Mouse (Mus musculus) right cerebral cortex, postnatal 14 days (tissue): ENCODE measurements at regions not wholly inside any gene's neighbourhood (a gene's known extent, or its start where the extent isn't known, plus 50 kb on each side); places are given as distances from the start of the nearest gene placed in this dataset.
A peak's percentile ranks its signal among the peaks of the same experiment; 100 is the strongest.
"Not testable (repeated sequence)": the region's sequence is repeated elsewhere in the genome, so short reads cannot be mapped to it uniquely, and the experiment has no call there.

Experiments used
- DNase-seq: peaks from one replicate; pipeline ENCODE4 v3.0.0; 2022

DNA sequence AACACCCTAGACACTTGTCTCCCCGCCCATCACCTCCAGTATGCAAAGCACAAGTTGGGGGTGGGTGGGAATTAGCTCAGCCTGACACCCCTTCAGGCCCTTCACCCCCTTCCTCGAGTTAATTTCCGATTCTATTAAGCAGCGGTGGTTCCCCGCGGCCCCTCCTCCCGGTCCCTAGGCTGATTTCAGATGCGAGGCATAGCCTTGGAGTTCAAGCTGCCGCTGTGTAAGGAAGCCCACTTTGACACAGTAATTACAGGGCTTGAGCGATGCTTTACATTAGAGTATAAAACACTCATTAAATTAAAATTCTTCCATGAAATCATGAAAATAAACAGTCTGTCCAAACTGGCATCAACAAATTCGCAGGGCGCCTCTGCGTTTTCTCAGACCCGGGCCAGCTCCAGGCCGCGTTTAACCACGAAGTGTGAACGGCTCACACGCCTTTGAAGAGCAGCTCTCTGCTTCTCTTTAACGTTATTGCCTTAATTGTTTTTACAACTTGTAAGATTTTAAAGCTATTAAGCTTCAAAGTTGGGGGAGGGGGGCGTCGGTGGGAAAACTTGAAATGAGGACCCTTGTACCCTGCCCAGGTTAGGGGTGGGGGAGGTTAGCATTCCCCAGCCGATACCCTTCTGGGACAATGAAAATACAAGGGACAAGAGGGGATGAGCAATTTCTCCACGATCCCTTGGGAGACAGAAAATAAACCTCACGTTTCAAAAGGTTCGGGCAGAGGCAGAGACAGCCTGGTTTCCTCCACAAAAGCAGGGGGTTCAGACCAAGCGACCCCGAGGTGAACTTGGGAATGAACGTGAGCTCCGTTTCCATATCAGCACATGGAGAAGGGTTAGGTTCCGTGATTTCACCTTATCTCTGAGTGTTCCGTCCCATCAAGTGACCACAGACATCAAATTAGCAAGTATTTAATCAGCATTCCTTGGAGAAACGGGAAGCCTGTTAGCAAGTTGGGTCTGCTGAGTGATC lies 114.4 kb downstream of the Dicer1 start:
- DNase-seq: no peak

GRCm38 (mm10) chr12:104636474-104636873 lies 115.3 kb downstream of the Dicer1 start:
- no peak for DNase-seq

DNA sequence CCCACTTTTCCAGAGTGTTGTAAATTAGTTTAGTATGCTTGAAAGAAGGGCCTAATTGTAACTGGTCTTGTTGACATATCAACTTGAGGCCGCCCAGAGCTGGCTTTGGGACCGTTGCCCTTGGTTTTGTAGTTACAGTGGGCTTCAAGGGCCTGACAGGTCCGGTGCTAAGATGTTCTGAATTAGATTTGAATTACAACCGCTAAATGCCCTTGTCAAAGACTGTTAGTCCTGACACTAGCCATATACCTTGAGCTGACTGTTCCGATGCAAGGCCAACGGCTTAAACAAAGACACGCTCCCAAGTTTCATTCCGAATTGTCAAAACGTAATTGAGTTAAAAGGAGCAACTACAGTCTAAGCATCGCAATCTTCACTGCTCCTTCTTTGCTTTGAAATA lies 116.9 kb downstream of the Dicer1 start:
- no peak for DNase-seq

DNA sequence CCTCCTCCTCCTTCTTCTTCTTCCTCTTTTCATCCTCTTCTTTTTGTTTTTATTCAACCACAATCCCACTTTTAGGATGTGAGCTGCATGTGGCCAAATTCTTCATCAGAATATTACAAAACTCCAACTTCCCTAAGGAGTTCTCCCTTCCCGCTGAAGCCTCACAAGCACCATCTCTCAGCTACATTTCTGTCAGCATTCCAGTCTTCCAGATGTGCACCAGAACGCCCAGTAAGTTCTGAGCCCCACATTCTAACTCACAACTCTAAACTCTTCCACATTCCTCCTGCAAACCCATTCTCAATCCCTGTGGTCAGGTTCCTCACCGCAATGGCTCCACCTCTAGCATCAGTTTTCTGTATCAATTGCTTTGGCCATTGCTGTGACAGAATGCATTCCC lies 121.2 kb downstream of the Dicer1 start:
- no peak for DNase-seq

DNA sequence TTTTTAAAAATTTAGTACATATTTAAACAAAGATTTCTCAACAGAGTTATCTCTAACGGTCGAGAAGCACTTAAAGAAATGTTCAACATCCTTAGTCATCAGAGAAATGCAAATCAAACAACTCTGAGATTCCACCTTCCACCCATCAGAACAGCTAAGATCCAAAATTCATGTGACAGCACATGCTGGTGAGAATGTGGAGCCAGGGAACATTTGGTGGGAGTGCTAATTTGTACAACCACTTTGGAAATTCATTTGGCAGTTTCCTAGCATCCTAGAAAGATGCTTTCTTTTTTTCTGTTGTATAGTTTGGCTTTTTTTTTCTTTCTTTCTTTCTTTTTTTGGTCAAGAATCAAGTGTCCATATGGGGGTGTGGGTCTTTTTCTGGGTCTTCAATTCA lies 122.3 kb downstream of the Dicer1 start:
- DNase-seq: no peak

DNA sequence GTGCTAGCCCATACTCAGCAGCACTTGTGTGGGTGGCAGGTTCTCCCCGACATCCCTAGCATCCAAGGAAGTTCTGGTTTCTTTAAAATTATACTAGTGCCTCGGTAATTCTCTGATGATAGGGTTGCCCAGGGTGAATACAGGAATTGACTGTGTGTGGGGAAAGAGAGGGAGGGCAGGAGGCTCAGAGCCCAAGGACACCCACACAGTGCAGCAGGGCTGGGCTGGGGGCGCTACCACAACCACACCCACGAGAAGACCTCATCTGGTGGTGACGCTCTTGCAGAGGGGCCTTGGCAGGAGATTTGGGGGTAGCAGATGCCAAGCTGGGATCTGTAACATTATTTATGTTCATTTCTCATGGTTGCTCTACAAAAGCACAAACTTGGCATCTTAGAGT lies 125.7 kb downstream of the Dicer1 start:
- DNase-seq: no peak

DNA sequence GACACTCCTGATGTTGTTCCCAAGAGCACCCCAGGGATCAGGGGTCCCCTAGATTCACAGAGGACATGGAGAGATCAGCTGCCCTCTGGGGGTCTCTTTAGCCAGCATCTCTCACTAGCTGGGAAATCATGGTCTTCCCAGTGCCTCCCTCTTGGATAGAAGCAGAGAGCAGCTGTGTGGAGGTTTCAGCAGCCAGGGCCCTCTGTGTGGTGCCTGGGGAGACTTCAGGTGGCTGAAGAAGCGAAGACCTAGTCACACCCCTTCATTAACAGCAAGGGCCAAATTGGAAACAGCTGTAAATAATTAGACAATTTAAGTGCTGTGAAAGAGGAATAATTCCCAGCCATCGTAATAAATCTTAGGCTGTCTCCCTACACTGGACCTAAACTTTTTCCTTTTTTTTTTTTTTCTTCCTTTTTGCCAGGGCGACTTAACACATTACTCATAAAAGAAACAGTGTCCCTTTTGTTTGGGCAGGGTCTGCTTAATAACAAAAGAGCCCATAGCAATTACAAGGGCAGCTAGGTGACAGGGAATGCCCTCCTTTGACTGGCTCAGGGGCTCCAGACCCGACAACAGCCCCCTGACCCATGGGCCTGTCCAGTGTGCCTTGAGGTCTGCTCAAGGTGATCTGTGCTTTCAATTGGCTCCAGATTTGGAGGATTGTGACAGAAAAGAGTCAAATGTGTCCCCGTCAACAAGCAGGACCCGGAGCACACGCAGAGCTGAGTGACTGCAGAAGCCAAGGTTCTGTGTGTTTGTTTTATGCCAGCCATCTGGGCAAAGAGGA lies 127.7 kb downstream of the Dicer1 start:
- DNase-seq: no peak

DNA sequence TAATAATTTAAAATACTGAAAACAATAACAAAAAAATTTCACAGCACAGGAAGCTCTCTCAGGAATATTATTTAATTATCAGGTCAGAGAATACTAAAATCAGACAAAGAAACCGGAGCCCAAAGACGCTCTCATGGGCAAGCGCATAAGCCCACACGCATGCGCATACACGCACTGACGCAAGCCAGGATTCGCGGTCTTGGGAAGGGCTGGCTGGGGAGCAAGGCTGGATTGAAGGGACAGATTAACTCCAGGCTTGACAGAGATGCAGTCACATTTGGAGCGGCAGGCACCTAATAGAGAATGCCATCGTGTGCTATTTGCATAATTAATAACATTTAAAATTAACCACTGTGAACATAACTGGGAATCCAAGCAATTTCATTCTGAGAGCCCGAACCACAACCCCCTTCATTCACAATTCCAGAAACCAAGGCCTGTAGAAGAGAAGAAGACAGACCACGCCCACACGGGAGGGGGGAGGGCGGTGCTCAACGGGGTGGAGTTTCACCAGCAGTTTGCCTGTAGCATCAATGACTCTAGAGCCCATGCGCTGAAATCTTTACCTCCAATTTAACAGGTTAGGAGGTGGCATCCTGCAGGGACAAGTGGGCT lies 134.5 kb downstream of the Dicer1 start:
- DNase-seq: peak; percentile 74

- DNase-seq: no peak
Observed at GRCm38 (mm10) chr12:104614240-104614639, 137.5 kb downstream of the Dicer1 start.

DNA sequence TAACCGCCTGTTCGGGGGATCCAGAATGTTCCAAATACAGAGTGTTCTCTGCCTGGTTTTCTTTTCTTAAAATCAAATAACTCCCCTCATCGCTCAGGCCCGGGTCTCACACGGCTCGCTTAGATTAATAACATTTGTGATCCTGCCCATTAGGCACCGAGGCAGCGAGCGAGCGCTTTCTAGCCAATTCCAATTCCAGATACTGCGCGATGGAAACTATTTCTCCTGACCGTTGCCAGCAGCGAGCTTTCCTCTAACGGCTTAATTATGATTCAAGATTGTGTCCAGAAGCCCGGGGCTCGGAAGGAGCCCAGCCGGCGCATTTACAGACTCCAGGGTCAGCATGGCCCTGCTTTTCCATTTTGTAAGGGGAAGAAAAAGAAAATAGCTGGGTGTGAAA lies 136.6 kb upstream of the Gsc start:
- DNase-seq: no peak

GRCm38 (mm10) chr12:104608956-104609355 lies 135.8 kb upstream of the Gsc start:
- not testable (repeated sequence) for DNase-seq

DNA sequence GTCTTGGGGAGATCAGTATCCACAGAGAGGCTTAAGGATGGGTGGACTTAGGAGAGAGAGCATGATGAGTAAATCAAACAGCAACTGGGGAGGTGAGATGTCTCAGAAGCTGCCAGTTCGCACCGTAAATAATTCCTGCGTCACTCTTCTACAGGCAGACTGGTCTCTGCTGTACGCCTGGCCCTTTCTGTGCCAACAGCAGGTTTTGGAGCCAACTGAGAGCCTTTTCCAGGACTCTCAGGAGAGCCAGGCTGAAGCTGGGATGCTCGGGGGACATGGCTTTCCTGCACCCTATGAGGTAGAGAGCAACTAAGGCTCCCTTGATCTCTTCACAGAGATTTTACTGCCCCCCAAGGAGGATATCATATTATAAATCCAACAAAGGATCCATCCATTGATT lies 134.3 kb upstream of the Gsc start:
- DNase-seq: no peak

- DNase-seq: no peak
Observed at GRCm38 (mm10) chr12:104605535-104606399, 132.6 kb upstream of the Gsc start.

DNA sequence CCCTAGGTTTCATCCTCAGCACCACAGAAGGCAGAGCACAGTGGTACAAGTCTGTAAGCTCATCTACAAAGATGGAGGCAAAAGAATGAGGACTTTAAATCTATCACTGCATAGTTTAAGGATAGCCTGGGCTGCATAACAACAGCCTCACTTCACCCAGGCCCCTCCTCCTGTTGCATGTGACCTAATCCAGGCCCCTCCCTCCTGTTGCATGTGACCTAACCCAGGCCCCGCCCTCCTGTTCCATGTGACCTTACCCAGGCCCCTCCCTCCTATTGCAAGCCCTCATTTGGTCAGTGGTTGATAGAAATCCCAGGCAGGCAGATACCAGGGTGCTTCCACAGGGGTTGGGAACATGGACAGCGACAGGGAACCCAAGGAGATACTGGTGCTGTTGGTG lies 124.9 kb upstream of the Gsc start:
- no peak for DNase-seq

DNA sequence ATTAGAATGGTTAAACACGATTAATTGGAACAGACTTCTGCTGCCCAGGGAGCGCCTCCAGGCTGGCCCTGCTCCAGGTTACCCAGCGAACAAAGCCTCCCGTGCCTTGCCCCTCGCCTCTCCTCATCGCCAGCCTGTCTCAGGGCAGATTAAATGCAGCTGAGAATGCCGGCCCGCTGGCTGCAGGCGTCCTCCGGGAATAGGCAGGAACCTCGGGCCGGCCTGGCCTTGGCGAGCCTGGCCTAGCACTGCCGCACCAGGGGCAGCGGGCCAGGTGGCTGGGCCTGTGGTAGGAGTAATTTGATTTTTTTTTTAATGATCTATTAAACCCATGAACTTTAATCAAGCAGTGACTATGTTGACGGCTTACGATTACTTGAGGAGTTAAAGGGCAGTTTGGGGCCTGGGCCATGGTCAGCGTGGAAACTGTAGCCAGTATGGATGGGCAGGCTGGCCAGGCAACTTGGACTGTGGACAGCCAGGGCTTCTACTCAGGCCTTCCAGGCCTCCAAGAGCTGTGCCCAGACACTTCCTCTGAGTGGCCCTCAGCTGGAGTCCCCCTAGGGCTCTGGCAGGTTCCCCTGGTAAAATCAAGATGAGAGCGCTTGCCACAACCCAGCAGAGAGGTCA lies 120.5 kb upstream of the Gsc start:
- DNase-seq: peak; percentile 43

DNA sequence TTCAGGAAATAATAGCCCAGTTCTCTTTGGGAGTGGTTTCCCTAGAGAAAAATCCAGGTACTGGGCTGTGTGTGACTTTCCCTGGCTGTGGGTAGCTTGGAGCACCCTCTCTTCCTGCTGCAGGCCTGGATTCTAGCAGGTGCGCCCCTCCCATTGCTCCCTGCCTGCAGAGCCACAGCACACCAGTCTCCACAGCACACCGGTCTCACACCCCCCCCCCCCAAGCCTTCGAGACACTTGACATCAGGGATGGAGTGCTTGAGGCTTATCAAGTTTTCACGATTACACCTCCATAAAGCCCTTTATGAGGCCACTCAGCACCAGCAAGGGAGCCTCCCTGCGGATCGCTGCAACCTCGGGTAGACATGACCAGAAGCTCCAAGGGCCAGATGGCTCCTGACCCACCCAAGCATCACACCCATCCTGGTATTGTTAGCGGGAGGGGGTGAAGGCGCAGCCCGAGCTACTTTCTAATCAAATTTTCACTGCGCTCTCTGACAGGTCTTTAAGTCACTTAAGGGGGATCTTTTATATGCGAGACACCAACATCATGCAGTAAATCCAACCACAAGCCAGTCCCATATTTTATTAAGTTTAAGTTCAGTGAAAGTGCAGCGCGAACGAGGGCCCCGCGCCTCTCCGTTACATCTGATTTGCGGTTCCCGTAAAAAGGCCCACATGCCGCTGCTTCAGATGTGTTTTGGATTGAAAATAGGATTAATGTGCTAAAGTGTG lies 119.8 kb upstream of the Gsc start:
- no peak for DNase-seq

DNA sequence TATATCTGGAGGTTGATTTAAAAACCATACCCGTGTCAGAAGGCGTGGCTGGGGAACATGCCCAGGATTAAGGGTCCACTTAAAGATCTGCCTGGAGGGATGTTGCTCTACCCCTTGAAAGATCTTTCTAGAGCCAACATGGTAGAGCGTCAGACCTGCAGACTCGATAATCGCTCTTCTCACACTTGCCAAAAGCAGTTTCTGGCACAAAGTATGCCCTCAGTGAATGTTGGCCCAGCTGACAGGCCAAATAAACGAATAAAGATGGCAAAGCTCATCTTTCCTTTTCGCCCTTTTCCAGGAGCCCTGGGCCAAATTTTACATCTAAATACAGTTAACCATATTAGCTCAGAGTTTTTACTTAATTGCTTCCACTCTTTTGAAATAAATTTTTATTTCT lies 118.4 kb upstream of the Gsc start:
- no peak for DNase-seq

DNA sequence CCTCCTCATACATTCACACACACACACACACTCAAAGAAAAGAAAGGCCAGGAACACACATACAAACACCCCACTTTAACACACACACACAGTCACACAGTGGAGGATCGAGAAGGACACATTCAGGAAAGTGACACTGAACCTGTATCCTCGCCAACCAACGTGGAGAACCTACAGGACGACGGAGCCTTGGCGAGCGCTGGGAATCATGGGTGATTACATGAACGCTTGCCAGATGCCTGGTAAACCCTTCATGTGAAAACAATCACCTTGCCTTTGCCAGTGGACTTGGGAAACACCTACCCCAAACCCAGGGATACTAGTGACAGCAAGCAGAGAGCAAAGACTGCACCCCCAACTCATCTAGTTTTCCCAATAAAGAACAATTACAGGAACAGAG lies 117.2 kb upstream of the Gsc start:
- DNase-seq: no peak

- DNase-seq: no peak
Observed at GRCm38 (mm10) chr12:104584408-104584807, 111.3 kb upstream of the Gsc start.

DNA sequence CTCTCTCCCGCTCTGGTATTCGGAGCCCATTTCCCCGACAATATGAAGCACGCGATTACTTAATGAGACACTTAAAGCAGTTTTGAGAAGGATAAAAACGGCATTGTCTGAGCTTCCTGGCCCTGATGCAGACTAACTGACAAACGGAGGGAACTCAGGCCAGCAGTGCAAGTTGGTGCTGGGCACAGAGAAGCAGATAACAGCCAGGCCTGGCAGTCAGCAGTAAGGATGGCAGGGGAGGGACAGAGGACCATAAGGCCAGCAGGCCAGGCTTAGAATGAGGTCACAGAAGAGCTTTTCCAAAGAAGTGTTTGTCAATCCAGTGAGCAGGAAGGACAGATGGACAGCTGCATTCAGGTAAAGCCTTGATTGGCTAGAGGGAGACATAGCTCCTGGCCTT lies 107.7 kb upstream of the Gsc start:
- no peak for DNase-seq

DNA sequence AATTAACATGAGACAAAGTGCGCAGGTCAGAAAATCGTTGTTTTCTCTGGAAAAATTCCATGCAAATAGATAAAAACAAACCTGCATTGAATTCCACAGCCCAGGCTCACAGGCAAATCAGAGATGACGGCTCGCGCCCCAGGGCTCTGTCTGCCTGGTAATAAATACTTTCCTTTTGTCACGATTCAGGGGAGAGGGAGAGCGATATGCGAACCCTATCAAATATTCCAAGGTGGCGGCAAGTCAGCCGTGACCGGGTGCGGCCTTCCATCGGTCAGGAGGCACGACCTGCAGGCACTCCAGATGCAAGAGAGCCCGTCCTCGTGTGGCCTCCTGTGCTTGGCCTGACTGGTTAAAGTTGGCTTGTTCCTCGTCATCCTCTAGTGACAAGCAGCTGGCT lies 94.5 kb upstream of the Gsc start:
- DNase-seq: no peak
